Mouse (Mus musculus) MEL (cell line): ENCODE results near the gene Mnt. TPM values are rescaled to one million over a fixed set of nuclear protein-coding genes. Genes with fewer than 3 reads are reported as not detected.

Experiments used
- DNase-seq: peaks from one replicate; pipeline ENCODE4 v3.0.0; 2011; ENCODE audit warnings: low read depth, low spot score
- H3K27ac ChIP-seq: 2 replicates; pipeline ENCODE4 v1.5.1; 2012; ENCODE audit warnings: low read depth, mild to moderate bottlenecking, control low read depth, low read length, moderate library complexity; ENCODE audit not compliant: control insufficient read depth
- H3K27me3 ChIP-seq, 2 experiments: fragments of 150-350 bp in 1 of 2; sonication (generic) in 1 of 2; 2 replicates each; pipeline ENCODE4 v1.6.1; 2012; ENCODE audit warnings: low read length in 2 of 2, mild to moderate bottlenecking in 2 of 2, improper control_type of control experiment in 1 of 2, moderate library complexity in 1 of 2; ENCODE audit not compliant: insufficient read depth in 2 of 2, control insufficient read depth in 1 of 2
- H3K36me3 ChIP-seq, 2 experiments: 2 replicates each; pipeline ENCODE4 v1.6.1; 2012 to 2014; ENCODE audit warnings: low read length in 2 of 2, improper control_type of control experiment in 1 of 2, inconsistent platforms in 1 of 2, mild to moderate bottlenecking in 1 of 2; ENCODE audit not compliant: insufficient read depth in 2 of 2, control insufficient read depth in 1 of 2
- H3K4me1 ChIP-seq, 2 experiments: fragments of 150-350 bp in 1 of 2; sonication (generic) in 1 of 2; 2 replicates each; pipeline ENCODE4 v1.6.1; 2012; ENCODE audit warnings: low read length in 2 of 2, improper control_type of control experiment in 1 of 2, mild to moderate bottlenecking in 1 of 2; ENCODE audit not compliant: insufficient read depth in 2 of 2, control insufficient read depth in 1 of 2
- H3K4me3 ChIP-seq, 2 experiments: fragments of 150-350 bp in 1 of 2; sonication (generic) in 1 of 2; 2 replicates each; pipeline ENCODE4 v1.5.1; 2012; ENCODE audit warnings: low read depth in 2 of 2, low read length in 2 of 2, mild to moderate bottlenecking in 2 of 2, moderate library complexity in 2 of 2, control low read depth in 1 of 2, improper control_type of control experiment in 1 of 2; ENCODE audit not compliant: control insufficient read depth in 1 of 2, insufficient read depth in 1 of 2
- H3K79me2 ChIP-seq: 2 replicates; pipeline ENCODE4 v1.6.1; 2012; ENCODE audit warnings: mild to moderate bottlenecking, low read length, moderate library complexity; ENCODE audit not compliant: control insufficient read depth, poor library complexity, insufficient read depth
- H3K9ac ChIP-seq: 2 replicates; pipeline ENCODE4 v1.6.1; 2012; ENCODE audit warnings: low read depth, mild to moderate bottlenecking, control low read depth, low read length, moderate library complexity; ENCODE audit not compliant: control insufficient read depth, poor library complexity, severe bottlenecking
- H3K9me3 ChIP-seq: fragments of 150-350 bp; sonication (generic); replicated peaks from 2 replicates; pipeline ENCODE4 v1.6.1; 2012; ENCODE audit warnings: mild to moderate bottlenecking, low read length, improper control_type of control experiment, moderate library complexity; ENCODE audit not compliant: insufficient read depth
- ELF1 ChIP-seq: IDR thresholded peaks from 2 replicates; pipeline ENCODE4 v1.6.1; 2014; ENCODE audit warnings: low read depth, mild to moderate bottlenecking, inconsistent platforms, low read length, improper control_type of control experiment, moderate library complexity
- EP300 ChIP-seq, 2 experiments: IDR thresholded peaks; 2 replicates each; pipeline ENCODE4 v1.6.1; 2011; ENCODE audit warnings: improper control_type of control experiment in 2 of 2, low read length in 2 of 2, low read depth in 1 of 2, mild to moderate bottlenecking in 1 of 2
- GATA1 ChIP-seq: IDR thresholded peaks from 2 replicates; pipeline ENCODE4 v1.6.1; 2011; ENCODE audit warnings: low read depth, low read length, improper control_type of control experiment
- HCFC1 ChIP-seq: IDR thresholded peaks from 2 replicates; pipeline ENCODE4 v1.6.1; 2012; ENCODE audit warnings: low read depth, mild to moderate bottlenecking, inconsistent platforms, low read length, improper control_type of control experiment, moderate library complexity
- MAX ChIP-seq: IDR thresholded peaks from 2 replicates; pipeline ENCODE4 v1.6.1; 2011; ENCODE audit warnings: low read length, improper control_type of control experiment
- MEF2A ChIP-seq: IDR thresholded peaks from 2 replicates; pipeline ENCODE4 v1.6.1; 2014; ENCODE audit warnings: low read depth, mild to moderate bottlenecking, inconsistent platforms, low read length, improper control_type of control experiment; ENCODE audit not compliant: poor library complexity, insufficient replicate concordance, severe bottlenecking; ENCODE audit errors: extremely low read depth
- MXI1 ChIP-seq: IDR thresholded peaks from 2 replicates; pipeline ENCODE4 v1.6.1; 2011; ENCODE audit warnings: mild to moderate bottlenecking, low read depth, low read length, improper control_type of control experiment
- MYB ChIP-seq: IDR thresholded peaks from 2 replicates; pipeline ENCODE4 v1.6.1; 2011; ENCODE audit warnings: mild to moderate bottlenecking, low read depth, low read length, improper control_type of control experiment
- MYC ChIP-seq: IDR thresholded peaks from 2 replicates; pipeline ENCODE4 v1.6.1; 2011; ENCODE audit warnings: low read depth, mild to moderate bottlenecking, low read length, improper control_type of control experiment, moderate library complexity
- POLR2A ChIP-seq, 2 experiments: IDR thresholded peaks; 2 replicates each; pipeline ENCODE4 v1.6.1; 2011 to 2012; ENCODE audit warnings: low read length in 2 of 2, mild to moderate bottlenecking in 2 of 2, control low read depth in 1 of 2, improper control_type of control experiment in 1 of 2, low read depth in 1 of 2, moderate library complexity in 1 of 2; ENCODE audit not compliant: control insufficient read depth in 1 of 2, insufficient read depth in 1 of 2, poor library complexity in 1 of 2
- POLR2AphosphoS2 ChIP-seq: IDR thresholded peaks from 2 replicates; pipeline ENCODE4 v1.6.1; 2011; ENCODE audit warnings: low read length, improper control_type of control experiment
- SIN3A ChIP-seq: IDR thresholded peaks from 2 replicates; pipeline ENCODE4 v1.6.1; 2012; ENCODE audit warnings: low read length, improper control_type of control experiment, inconsistent platforms
- TCF12 ChIP-seq: IDR thresholded peaks from 2 replicates; pipeline ENCODE4 v1.6.1; 2014; ENCODE audit warnings: low read depth, mild to moderate bottlenecking, inconsistent platforms, low read length, improper control_type of control experiment, moderate library complexity
- UBTF ChIP-seq: IDR thresholded peaks from 2 replicates; pipeline ENCODE4 v1.6.1; 2012; ENCODE audit warnings: low read depth, mild to moderate bottlenecking, inconsistent platforms, low read length, improper control_type of control experiment, moderate library complexity, borderline replicate concordance; ENCODE audit not compliant: insufficient read depth
- USF1 ChIP-seq: IDR thresholded peaks from 2 replicates; pipeline ENCODE4 v1.6.1; 2014; ENCODE audit warnings: low read depth, mild to moderate bottlenecking, inconsistent platforms, low read length, improper control_type of control experiment, moderate library complexity
- USF2 ChIP-seq, 2 experiments: IDR thresholded peaks; 2 replicates each; pipeline ENCODE4 v1.6.1; 2011 to 2012; ENCODE audit warnings: improper control_type of control experiment in 2 of 2, low read length in 2 of 2, borderline replicate concordance in 1 of 2, inconsistent platforms in 1 of 2, low read depth in 1 of 2, mild to moderate bottlenecking in 1 of 2; ENCODE audit not compliant: insufficient read depth in 1 of 2
- ZC3H11A ChIP-seq: IDR thresholded peaks from 2 replicates; pipeline ENCODE4 v1.6.1; 2012; ENCODE audit warnings: low read depth, mild to moderate bottlenecking, inconsistent platforms, low read length, improper control_type of control experiment
- ZKSCAN1 ChIP-seq: IDR thresholded peaks from 2 replicates; pipeline ENCODE4 v1.6.1; 2012; ENCODE audit warnings: low read depth, mild to moderate bottlenecking, inconsistent platforms, low read length, improper control_type of control experiment, moderate library complexity
- ZNF384 ChIP-seq: IDR thresholded peaks from 2 replicates; pipeline ENCODE4 v1.6.1; 2012; ENCODE audit warnings: low read depth, mild to moderate bottlenecking, inconsistent platforms, low read length, improper control_type of control experiment
- polyA plus RNA-seq, 2 experiments: library from polyadenylated mRNA; stranded (reverse) in 1 of 2; unstranded in 1 of 2; fragments of >175 nt in 1 of 2; fragments of >200 nt in 1 of 2; gene quantifications; 2 replicates each; pipeline versions ENCODE4 v1.2.1 to v1.2.4; 2012; ENCODE audit warnings: low replicate concordance in 2 of 2, low read depth in 1 of 2; ENCODE audit not compliant: insufficient read length in 2 of 2, insufficient read depth in 1 of 2, missing spikeins in 1 of 2
- total RNA-seq: library from RNA; depleted of rRNA; stranded (reverse); fragments of 300-350 nt; gene quantifications from 2 replicates; pipeline ENCODE4 v1.2.3, GENCODE M21; 2012

Gene Mnt
- total and polyA plus RNA-seq, 3 experiments: 5.8 to 37.3 TPM; not detected in 1

DNA sequence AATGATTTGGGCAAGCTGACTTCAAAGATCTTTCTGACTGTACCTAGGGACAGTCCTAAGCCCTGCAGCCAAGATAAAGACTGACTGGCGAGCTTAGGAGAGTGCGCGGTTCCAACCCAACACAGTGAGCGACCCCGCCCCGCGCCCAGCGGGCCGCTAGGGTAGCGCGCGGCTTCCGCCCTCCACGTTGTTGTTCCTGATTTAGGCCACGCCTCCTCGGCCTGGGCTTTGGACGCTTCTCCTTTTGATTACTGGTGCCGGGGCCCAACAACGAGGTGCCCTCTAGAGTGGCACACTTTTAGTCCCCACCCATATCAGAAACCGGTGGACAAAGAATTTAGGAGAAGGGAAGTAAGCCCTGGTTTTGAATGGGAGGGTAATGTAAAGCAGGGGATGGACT, 908 bp upstream of the Mnt start (continued):
- TF ChIP-seq MEF2A: no peak

DNA sequence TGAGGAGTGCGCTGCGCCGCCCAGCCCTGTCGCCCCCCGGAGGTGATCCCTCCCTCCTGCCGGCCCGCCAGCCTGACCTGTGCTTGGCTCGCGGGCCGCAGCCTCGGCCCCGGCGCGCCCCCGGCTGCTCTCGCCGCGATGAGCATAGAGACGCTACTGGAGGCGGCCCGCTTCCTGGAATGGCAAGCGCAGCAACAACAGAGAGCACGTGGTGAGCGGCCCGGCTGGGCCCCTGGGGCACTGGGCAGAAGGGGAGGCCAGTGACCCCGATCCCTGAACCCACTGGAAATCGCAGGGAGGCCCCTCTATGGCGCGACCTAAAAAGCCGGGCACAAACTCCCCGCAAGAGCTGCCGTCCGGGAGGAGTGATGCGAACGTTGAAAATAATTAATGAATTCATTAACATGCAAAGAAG, 478 bp downstream of the Mnt start:
- peak overlapping the region; percentile 56 to 74 for H3K4me3 ChIP-seq
- no peak for TF ChIP-seq MEF2A
- TF ChIP-seq UBTF: 0 out of 2 replicates have a peak, but pooled peaks have one; percentile 81
- peak; percentile 82 for TF ChIP-seq MAX
- no peak for TF ChIP-seq ZNF384
- no peak for TF ChIP-seq USF2 (IDR thresholded peaks at IDR 0.05; ENCODE audit: borderline replicate concordance in 1 of 2, insufficient read depth in 1 of 2, low read depth in 1 of 2, low read length in 2 of 2)
- TF ChIP-seq MYC: no peak
- TF ChIP-seq SIN3A: no peak
- TF ChIP-seq POLR2A (IDR thresholded peaks at IDR 0.05; ENCODE audit: control insufficient read depth in 1 of 2, insufficient read depth in 1 of 2, low read depth in 1 of 2, low read length in 2 of 2, poor library complexity in 1 of 2): no peak; a peak in 1 of 4 replicates
- TF ChIP-seq ELF1: peak; percentile 12; the same call in 1 of the 2 replicates
- TF ChIP-seq ZC3H11A: no peak
- TF ChIP-seq TCF12: 0 out of 2 replicates have a peak, but pooled peaks have one; percentile 3
- TF ChIP-seq ZKSCAN1: no peak
- no peak for TF ChIP-seq EP300 (IDR thresholded peaks at IDR 0.05; ENCODE audit: low read depth in 1 of 2, low read length in 2 of 2)
- TF ChIP-seq MYB: no peak
- TF ChIP-seq POLR2AphosphoS2: no peak; the same call in 1 of the 2 replicates
- peak; percentile 70 for TF ChIP-seq MXI1
- TF ChIP-seq USF1: peak; percentile 47; the same call in 1 of the 2 replicates
- TF ChIP-seq GATA1: no peak
- TF ChIP-seq HCFC1: no peak
- peaks cover 39% of the 10 kb centered on the region for H3K79me2 ChIP-seq
- H3K36me3 ChIP-seq: peaks cover 0 to 30% of the 10 kb centered on the region in 2 experiments; a peak in 2 of 4 replicates
- peak overlapping the region; percentile 78 for H3K9ac ChIP-seq
- H3K9me3 ChIP-seq: no peaks in the 10 kb centered on the region
- DNase-seq: peak; percentile 79
- no peaks in the 10 kb centered on the region for H3K27me3 ChIP-seq
- peak overlapping the region; percentile 76 for H3K27ac ChIP-seq
- H3K4me1 ChIP-seq: peaks cover 0 to 32% of the 10 kb centered on the region in 2 experiments; a peak in 3 of 4 replicates
